Mouse (Mus musculus) thymus, adult 2 months (tissue): ENCODE data around the gene Med17.

ENCODE experiments used
- CTCF ChIP-seq: fragments of 200-500 bp; IDR thresholded peaks from 2 replicates; pipeline ENCODE4 v1.5.1; 2012; ENCODE audit warnings: mild to moderate bottlenecking, control low read depth, low read length, moderate library complexity, borderline replicate concordance; ENCODE audit not compliant: control insufficient read depth, poor library complexity, insufficient read depth; ENCODE audit errors: extremely low read depth
- POLR2A ChIP-seq: fragments of 200-500 bp; IDR thresholded peaks from 2 replicates; pipeline ENCODE4 v1.6.1; 2012; ENCODE audit warnings: mild to moderate bottlenecking, low read length, control low read depth, moderate library complexity; ENCODE audit not compliant: control insufficient read depth, poor library complexity, insufficient read depth; ENCODE audit errors: extremely low read depth

- TF ChIP-seq POLR2A: peak; percentile 91
- peak; percentile 39; the same call in 1 of the 2 replicates for TF ChIP-seq CTCF
These were observed 26.0 kb upstream of the Med17 start, which contains the start of gene Taf1d for GRCm38 (mm10) chr9:15305503-15306397.
